Mouse (Mus musculus): ENCODE results near the gene Phf21a.

Phf21a gene

DNA sequence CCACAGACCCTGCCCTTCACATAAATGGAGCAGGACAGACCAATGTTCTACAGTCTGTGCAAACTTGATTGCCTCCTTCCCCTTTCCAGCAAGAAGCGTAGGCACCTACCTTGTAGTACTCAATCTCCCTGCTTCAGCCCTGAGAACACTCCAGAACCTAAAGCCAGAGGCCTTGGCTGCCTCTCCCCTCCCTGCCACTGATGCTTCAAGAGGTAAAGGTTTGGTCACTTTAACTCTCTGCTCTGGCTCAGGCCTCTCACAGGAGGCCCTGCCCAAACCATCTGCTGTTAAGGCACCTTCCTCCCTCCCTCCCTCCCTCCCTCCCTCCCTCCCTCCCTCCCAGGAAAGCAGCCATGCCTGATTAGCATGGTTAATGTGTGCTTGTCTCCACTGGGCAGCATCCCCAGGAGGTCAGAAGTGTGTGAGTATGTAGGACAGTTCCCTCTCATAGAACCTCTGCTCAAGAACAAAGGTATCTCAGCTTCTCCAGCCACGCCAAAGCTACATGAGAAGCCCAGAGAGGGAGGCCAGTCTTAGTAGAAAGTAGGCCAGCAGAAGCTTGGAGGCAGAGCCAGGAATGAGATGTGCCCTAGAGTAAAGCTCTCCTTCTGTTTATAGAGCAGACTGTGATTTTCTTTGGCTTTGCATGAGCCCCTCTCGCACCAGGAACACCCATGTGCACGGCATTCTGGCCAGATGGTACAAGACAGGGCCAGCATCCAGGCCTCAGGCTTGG lies 309.8 kb downstream of the Phf21a start:
- no peak for DNase-seq (ENCODE audit: low spot score in 2 of 2)

DNA sequence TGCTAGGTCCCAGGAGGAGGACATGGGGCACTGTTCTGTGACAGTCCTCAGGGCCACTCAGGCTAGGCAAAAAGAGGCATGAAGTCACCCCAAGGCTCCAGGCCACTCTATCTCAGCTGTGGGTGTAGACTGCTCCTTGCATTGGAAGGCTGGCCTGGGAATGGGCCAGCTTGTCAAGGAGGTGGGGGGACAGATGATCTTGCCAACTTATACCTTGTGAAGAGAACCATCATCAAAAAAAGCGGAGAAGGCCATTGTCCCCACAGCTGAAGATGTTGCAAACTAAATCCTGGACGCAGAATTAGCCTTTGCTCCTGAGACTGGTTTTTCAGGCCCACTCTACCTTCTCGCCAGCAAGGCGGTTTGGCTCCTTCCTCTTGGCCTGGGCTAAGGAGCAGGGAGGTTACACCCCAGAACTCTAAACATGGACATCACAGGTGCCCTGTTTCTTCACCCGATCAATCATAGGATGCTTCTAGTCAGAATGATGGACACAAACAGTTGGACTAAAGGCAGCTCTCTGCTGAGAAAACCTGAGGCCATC lies 310.9 kb downstream of the Phf21a start:
- no peak for DNase-seq (ENCODE audit: low spot score in 2 of 2)

DNA sequence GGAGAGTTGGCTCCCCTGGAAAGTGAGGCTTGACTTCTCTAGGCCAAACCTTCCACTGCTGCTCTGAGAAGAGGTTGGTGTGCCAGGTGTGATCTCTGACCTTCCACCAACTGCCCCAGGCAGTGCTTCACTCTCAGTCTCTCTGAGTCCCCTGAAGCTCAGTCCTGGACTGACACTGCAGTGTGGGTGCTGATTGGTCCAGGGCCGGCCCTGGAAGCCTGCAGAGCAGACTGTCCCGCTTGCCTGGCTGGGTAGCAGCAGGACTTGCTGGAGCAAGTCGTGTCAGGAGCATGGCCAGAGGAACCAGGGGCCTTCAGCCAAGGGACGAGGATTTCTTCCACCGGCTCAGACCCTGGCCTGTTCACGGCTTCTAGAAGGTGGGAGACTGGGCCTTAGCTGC lies 311.8 kb downstream of the Phf21a start:
- no peak for DNase-seq (ENCODE audit: low spot score in 2 of 2)

- no peak for DNase-seq (ENCODE audit: low spot score in 2 of 2)
Observed at GRCm38 (mm10) chr2:92405687-92406086, 312.8 kb downstream of the Phf21a start.

DNA sequence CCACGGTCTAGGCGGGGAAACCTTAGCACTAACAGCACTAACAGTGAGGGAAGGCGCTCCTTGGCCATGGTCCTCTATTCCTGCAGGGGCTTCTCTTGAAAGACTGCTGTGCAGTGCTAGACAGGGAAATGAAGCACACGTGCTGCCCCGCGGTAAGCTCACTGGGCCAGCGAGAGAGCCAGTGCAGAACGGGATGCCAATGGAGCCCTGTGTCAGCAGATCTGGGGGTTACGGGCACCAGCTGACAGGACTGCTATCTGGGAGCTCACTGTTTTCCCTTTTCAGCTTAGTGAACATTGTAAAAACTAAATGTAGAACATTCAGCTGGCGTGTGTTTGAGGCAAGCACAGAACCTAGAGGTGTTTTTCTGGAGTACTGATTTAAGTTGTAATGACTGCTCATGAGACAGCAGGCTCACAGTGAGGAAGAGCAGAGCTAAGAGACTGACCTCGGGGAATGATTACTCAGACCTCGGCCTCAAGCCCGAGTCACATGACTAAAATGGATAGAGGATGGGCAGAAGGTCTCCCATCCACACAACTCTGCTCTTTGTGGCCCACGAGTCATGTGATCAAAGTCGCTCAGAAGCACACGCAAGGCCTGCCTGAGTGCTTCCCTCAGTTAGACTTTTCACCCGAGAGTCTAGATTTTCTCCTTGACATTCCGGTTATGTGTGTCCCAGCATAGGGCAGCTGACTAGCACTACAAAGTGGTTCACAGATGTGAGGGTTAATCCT lies 315.6 kb downstream of the Phf21a start:
- DNase-seq (ENCODE audit: low spot score in 2 of 2) = no peak

- DNase-seq (ENCODE audit: low spot score in 2 of 2) = no peak
Observed at GRCm38 (mm10) chr2:92411705-92412104, 318.8 kb downstream of the Phf21a start.

All from spleen, postnatal 36 days (tissue).